Mouse (Mus musculus): ENCODE measurements around the gene G430095P16Rik.

Gene G430095P16Rik

DNA sequence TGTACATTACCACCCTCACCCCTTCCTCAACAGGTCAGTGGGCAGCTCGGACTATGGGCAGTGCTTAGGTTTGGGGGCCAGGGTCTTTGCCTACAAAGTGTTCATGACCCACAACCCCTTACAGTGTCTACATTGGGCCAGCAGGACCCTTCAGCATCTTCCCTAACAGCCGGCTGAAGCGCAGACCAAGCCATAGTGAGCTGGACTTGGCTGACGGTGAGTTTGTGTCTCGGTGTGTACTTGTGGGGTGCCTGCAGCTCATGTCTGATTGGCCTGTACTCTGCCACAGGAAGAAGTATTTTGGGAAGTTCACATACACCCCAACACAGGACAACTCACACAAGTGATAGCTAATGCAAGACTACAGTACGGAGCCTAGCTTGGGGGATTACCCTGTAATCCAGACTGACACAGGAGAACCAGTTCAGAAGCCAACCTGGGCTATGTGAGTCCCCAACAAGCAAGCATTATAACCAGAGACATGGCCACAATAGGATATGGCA lies 19.8 kb upstream of the G430095P16Rik start:
- no peak for DNase-seq (ENCODE audit: low spot score in 2 of 2)

GRCm38 (mm10) chr8:84703466-84704249 lies 19.1 kb upstream of the G430095P16Rik start:
- DNase-seq (ENCODE audit: low spot score in 2 of 2) = no peak

GRCm38 (mm10) chr8:84704356-84704755 lies 18.5 kb upstream of the G430095P16Rik start:
- peak; percentile 85 to 86 for DNase-seq (ENCODE audit: low spot score in 2 of 2)

DNA sequence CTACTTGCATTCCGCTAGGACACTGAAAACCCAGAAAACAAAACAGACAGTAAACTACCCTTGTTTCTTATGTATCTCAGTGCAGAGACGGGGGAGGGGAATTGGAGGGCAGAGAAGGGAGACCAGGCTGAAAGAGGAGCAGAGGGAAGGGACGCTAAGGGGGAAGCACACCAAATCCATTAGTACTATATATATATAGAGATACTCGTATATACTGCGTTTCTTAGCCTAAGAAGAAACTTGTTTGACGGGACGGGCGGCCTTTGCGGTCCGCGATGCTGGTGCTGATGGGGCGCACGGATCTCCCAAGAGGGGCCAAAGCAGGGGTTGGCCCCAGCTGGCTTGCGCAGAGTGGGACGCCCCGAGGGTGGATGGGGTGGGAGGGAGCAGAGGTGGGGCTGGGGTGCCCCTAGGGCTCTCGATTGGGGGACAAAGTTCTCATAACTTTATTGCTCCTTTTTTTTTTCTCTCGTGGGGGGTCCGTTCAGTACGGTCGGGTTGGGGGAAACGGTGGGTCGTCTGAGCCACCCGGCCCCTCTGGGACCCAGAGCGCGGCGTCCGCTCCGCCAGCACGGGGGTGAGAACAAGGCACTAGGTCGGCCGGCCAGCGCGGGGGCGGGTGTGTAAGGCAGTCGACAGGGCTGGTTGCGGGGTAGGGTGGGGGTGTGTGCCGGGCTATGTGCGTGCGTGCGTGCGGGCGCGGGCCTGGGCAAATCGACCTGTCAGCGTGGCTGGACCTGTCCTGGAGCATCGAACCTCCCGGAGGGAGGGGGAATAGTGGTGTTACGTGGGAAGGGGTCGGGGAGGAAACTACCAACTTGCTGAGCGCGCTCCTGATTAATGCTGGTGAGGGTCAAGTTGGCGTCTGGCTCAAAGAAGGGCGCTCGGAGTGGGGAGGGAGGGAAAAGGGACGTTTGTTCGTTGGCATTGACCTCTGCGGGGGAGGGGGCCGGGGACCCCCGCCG lies 17.7 kb upstream of the G430095P16Rik start:
- peak in 1 of 2 experiments; percentile 57 for DNase-seq (ENCODE audit: low spot score in 2 of 2)

DNA sequence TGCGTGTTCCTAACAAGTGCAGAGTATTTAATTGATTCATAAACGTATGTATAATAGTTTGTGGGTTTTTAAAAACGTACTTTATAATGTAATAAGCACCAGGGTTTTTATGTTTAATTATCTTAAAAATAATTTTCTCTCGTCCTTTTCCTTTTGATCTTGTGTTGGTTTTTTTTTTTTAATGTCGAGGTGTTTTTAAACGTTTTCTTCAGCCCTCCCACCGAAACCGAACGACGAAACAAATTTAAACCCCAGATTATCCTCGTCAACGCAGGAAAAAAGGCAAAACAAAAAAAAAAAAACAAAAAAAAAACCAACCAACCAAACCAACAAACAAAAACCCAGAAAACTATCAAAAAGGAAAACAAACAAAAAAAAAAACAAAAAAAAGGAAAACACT lies 16.8 kb upstream of the G430095P16Rik start:
- DNase-seq (ENCODE audit: low spot score in 2 of 2) = no peak

DNA sequence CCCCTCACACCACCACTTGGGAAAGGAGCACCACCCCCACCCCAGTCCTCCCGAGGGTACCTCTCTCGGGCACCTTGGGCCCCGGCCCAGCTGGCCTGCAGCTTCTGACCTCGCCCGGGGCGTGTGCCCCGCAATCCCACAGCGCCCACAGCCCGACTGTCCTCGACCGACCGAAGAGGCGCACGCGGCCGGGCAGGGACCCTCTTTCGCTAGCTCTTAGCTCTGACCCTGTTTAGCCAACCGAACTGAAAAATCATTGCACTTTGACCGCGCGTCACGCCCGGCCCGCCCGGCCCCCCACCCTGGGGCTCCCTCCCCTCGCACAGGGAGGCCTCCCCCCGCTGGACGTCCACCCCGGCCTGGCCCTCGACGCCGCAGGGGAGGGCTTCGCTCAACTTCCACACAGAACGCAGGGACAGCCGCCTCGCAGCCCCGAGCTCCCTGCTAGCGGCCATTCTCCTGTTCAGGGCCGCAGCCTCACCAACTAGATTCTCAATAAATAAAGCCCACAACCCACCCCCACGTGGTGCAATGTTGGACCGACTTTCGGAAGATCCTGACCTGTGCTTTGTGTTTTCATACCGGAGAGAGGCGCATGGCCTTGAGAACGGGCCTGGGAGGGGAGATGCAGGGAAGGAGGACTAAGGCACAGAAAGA lies 16.1 kb upstream of the G430095P16Rik start:
- no peak for DNase-seq (ENCODE audit: low spot score in 2 of 2)

DNA sequence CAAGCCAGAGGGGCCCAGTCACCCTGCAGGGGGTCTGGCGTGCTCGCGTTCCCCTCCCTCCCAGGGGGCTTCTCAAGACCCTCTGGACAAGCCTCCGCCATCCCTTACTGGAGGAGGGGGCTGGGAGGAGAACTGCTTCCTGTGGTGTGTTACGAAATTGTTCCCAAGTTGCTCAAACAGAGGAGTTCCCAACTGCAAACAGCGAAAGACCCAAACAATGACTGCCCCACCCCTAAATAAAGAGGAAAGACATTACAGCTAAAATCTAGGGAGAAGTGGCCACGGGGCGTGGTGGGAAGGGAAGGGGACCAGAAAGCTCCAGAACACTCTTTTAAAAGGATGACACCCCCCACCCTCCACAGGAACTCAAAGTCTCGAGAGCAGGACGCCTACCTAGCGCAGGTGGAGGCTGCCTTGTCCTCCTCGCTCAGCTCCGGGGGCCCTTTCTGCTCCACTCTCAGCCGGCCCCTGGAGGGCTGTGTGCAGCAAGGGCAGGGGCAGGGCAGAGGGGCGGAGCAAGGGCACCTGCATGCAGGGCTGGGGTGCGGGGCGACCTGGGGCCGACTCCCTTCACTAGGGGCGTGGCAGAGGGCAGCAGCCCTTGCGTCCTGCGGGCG lies 15.4 kb upstream of the G430095P16Rik start:
- DNase-seq (ENCODE audit: low spot score in 2 of 2) = peak in 1 of 2 experiments; percentile 76

- no peak for DNase-seq (ENCODE audit: low spot score in 2 of 2)
Observed at GRCm38 (mm10) chr8:84708071-84708541, 14.7 kb upstream of the G430095P16Rik start.

GRCm38 (mm10) chr8:84708774-84709475 lies 13.9 kb upstream of the G430095P16Rik start:
- DNase-seq (ENCODE audit: low spot score in 2 of 2) = peak; percentile 82 to 88

DNA sequence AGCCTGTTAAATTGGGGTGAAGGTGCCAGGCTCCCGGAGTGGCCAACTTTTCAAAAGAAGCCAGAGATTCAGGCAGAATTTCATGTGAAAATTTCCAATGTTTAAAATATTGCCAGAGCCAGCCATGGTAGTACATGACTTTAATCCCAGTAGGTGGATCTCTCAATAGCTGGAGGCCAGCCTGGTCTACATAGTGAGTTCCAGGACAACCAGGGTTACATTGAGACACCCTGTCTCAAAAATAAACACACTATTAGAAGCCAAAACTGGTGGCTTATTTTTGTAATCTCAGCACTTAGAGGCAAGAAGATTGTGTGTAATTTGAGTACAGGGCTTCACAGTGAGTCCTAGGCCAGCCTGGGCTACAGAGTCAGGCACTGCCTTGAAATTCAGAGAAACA lies 12.9 kb upstream of the G430095P16Rik start:
- no peak for DNase-seq (ENCODE audit: low spot score in 2 of 2)

DNA sequence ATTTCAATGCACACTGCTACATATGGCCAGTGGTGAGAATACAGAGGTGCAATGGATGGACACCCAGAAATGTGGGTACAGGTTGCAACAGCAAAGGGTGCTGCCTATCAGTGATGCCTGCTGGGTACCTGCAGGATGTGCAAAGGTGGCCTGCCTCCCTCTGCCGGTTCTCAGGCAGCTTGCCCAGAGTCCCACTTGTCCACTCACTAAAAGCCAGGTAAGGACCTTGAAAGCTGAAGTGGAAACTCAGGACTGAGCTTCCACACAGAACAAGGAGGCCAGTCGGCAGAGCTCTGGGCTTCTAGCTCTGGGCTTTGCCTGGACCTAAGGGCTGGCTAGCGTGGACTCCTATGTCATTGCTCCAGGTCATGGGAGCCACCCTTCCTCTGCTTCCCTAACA lies 11.5 kb upstream of the G430095P16Rik start:
- DNase-seq (ENCODE audit: low spot score in 2 of 2) = no peak

- peak; percentile 69 to 76 for DNase-seq (ENCODE audit: low spot score in 2 of 2)
Observed at GRCm38 (mm10) chr8:84711933-84712758, 10.7 kb upstream of the G430095P16Rik start.

GRCm38 (mm10) chr8:84712759-84713120 lies 10.1 kb upstream of the G430095P16Rik start:
- DNase-seq (ENCODE audit: low spot score in 2 of 2) = no peak

DNA sequence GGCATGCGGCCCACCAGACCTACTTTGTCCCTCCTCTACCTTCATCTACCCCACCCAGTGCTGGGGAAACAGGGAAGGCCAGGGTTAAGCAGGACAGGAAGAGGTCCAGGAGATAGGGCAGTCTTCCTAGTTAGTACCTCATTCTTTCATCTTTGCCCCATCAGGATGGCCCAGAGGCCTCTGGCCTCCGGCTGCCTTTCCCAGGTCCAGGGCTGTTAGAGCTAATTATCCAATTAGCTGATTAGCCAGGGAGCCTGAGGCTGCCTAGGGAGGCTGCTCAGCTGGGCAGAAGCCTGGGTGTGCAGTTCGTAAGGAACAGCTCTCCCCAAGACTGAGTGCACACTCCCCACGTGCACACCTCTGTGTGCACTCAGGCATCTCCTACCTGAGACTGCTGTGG lies 9.4 kb upstream of the G430095P16Rik start:
- DNase-seq (ENCODE audit: low spot score in 2 of 2) = no peak

DNA sequence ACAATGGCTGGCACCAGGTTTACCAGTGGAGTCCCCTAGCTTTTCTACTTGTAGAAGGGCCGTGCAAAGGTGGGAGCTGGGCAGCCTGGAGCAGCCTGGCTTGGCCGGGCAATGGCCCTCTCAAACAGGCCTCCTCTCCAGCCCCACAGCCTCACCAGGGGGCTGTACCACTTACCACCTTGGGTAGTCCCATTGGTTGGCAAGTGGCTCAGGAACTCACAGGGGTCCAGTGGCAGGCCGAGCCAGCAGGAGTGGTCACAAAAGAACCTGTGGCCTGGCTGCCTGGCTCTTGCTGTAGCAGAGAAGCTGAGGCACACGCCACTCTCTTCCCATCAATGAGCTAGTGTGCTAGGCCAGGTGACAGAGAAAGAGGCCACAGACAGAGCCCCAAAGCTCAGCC lies 8.6 kb upstream of the G430095P16Rik start:
- DNase-seq (ENCODE audit: low spot score in 2 of 2) = no peak

DNA sequence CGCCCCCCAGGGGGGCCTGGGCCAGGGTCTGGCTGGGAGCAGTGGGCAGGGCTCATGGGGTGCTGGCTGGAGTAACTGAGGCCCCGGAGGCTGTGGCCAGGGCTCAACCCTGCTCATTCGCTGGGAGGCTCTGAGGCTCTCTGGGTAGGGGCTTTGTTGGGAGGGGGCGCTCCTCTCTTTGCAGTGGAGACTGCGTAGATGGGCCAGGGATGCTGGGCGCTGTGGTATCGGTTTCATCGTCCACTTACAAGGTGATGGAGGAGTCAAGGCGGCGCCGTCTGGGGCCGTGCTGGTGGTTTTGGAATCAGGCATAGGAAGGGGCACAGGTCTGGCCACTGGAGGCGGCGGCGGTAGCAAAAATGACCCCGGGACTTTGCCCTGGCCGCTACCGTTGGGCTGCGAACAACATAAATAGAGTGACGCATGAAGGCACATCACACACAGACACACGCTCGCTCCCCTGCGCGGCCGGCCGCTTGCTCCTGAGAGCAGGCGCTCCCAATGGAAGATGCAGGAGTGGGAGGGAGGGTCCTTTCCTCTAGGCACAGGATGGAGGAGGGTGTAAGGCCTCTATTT lies 6.8 kb upstream of the G430095P16Rik start:
- no peak for DNase-seq (ENCODE audit: low spot score in 2 of 2)

DNA sequence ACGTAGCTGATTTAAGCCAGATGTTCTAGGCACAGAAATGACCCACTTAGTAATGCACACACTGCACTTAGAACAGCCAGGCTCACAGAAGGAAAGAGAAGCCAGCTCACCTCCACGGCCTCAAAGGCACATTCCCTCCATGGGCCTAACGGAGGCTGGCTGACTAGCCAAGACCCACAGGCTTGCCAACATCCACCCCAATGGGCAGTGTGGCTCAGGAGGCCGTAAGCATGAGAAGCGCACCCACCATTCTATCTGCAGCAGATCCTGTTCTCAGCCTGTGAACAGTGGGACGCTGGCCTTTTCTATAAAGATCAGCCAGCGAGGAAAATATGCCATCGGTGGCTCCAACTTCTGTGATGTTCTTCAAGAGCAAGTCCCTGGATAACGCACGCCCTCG lies 6.0 kb upstream of the G430095P16Rik start:
- DNase-seq (ENCODE audit: low spot score in 2 of 2) = no peak

- DNase-seq (ENCODE audit: low spot score in 2 of 2) = no peak
Observed at GRCm38 (mm10) chr8:84718476-84718875, 4.3 kb upstream of the G430095P16Rik start.

- DNase-seq (ENCODE audit: low spot score in 2 of 2) = no peak
Observed at GRCm38 (mm10) chr8:84718959-84719690, 3.7 kb upstream of the G430095P16Rik start.

Measured in heart, adult 9 months (tissue).